Mouse (Mus musculus) urinary bladder, postnatal 10 days (tissue): ENCODE data around the gene Gm10447.
A peak's percentile ranks its signal among the peaks of the same experiment; 100 is the strongest.

ENCODE experiments used
- DNase-seq: peaks from one replicate; pipeline ENCODE4 v3.0.0; 2022; ENCODE audit warnings: low spot score

The Gm10447 gene

DNA sequence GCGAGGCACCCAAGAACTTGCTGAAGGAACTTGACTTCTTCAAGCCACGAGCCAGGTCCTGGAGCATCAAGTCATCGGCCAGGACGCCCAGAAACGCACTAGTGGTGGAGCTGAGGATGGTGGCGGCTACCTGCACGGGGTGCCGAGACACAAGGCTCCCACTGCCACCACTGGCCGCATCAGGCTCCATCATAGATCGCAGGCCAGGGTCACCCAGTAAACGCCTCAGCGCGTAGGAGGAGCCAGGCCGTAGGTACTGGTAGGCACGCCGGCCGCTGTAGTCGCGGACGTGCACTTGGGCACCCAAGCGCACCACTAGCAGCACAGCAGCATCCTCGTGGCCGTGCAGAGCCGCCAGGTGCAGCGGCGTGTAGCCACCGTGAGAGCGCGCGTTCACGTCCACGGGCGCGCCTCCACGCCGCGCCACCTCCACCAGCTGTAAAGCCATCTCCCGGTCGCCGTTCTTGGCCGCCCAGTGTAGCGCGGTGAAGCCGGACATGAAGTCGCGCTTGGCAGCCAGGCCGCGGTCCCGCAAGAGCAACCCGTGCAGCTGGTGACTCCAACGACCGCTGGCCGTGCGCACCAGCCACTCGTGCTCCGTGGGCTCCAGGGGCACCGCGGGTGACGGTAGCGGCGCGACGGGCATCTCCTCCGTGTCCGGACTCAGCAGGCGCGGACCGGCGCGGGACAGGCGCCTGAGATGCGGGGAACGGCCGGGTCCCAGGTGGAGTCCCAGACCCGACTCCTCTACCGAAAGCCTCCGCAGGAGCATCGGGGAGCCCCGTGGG is 21.7 kb upstream of the Gm10447 start:
- DNase-seq = no peak

DNA sequence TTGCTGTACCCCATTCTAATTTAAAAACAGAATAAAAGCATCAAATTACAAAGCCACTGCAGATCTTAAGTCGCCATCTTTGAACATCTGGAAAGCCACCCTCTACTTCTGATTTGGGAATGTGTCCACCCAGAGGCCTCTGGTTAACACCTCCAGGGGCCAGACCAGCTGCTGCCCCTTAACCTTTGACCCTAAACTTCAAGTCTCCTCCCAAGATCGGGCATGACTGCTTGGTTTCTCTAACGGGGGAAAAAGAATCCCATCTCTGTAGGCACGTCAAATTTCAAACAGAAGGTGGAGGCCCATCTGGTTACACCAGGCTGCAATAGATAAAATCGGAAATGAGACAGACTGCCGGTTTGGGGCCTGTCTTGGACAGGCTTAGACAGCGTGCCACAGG is 20.9 kb upstream of the Gm10447 start:
- DNase-seq = no peak

GRCm38 (mm10) chr11:53475620-53476019 is 18.7 kb upstream of the Gm10447 start:
- DNase-seq = no peak

DNA sequence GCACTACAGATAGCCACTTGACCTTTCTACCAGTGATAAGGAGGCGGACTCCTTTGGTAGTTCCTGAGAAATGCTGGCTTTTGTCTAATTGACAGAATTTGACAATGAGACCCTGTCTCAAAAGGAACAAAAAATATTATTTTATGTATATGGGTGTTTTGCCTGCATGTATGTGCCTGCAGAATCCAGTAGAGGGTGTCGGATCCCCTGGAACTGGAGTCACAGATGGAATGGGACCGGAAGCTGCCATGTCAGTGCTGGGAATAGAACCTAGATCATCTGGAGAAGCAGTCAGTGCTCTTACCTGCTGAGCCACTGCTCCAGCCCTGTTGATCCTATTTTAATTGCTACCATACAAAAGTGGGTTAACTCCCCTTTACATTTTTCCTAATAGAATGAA is 15.8 kb upstream of the Gm10447 start:
- DNase-seq = no peak

DNA sequence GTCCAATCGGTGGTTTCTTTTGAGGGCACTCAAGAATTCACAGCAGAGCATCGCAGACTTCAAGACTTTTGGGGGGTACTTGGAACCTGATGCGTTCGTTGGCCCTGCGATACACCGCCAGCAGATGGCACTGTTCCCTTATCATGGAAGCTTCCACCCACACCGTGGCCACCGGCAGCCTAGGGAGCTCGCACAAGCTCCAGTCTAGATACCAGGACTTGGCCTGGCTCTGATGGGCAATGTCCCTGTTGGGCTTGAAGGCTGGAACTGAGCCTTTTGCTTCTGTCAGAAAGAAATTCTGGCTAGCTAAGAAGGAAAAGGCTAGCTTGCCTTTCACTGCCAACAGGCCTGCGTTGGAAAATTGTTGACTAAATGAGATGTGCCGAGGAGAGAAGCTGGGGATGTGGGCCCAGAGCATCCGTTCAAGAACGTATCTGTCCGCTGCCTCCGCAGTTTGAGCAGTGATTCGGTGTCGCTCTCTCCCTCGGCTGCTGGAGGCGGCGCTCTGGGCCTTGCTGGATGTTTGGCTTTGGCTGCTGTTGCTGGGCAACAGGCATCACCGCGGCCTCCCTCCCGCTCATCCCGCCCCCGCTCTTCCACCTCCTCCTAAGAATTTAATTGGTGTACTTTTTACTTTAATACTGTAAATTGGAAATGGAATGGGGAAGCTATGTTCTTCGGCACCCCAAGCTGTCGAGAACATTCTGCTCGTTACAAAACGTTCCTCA is 13.2 kb upstream of the Gm10447 start, which contains the start of gene Gm9837:
TSS of gene Gm9837 (minus strand) at position 512 of the 728 bp plus-strand sequence.
- DNase-seq = peak; percentile 65

GRCm38 (mm10) chr11:53469294-53469967 is 12.5 kb upstream of the Gm10447 start:
- DNase-seq = no peak

- DNase-seq = no peak
Observed at GRCm38 (mm10) chr11:53466231-53466971, 9.5 kb upstream of the Gm10447 start.

DNA sequence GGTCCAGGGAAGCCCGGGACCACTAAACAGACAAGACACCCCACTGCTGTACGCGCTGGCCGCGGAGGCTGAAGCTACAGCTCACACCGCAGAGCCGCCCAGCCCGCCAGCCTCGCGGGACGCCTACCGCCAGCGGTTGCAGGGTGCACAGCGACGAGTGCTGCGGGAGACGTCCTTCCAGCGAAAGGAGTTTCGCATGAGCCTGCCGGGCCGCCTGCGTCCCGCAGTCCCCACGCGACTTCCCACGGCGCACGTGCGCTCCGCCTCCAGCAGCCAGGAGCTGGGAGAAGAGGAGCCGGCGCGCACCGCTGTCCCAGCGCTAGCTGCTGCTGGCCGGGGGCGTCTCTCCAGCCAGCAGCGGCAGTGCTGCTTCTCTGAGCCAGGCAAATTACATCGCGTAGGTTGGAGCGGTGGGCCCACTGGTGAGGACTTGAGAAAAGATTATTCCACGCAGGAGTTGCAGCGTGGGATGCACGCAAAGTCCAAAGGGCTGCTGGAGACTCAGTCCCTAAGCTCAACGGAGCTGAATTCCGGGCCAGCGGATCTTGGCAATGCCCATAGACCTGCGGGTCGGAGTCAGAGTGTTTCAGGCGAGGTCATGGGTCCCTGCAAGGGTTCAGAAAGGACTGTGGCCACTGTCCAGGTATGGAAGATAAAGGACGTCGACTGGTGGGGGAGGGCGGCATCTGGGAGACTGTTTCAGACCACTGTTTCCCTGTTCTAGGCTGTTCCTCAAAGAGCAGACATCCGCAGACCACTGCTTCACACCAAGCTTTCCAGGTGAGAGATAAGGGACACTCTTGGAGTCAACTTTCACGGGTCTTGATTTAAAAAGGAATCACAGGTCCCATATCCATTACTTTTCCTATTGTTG is 6.9 kb upstream of the Gm10447 start:
- DNase-seq = no peak

- DNase-seq = no peak
Observed at GRCm38 (mm10) chr11:53461727-53462126, 4.8 kb upstream of the Gm10447 start.

DNA sequence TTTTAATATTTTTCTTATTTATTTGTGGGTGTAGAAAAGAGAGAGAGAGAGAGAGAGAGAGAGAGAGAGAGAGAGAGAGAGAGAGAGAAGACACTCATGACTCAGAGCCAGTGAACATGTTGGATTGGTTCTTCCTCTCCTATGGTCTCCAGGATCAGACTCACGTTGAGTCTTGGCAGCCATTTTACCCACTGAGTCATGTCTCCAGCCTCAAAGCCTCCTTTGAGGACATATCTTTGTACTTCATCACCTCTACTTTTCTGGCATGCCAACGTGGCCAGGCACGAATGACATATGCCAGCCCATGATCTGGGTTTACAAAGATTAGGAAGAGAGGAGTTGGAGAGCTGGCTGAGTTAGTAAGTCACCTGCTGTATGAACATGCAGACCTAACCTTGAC is 3.3 kb upstream of the Gm10447 start:
- DNase-seq = no peak

DNA sequence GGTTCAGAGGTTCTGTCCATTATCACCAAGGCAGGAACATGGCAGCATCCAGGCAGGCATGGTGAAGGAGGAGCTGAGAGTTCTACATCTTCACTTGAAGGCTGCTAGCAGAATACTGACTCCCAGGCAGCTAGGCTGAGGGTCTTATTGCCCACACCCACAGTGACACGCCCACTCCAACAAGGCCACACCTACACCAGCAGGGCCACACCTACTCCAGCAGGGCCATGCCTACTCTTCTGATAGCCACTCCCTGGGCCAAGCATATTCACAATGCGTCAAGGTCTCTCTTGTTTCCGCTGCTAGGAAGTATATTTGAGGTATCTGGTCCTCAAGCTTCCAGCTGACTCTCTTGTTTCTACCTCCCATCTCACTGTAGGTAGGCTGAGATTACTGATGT is 2.1 kb upstream of the Gm10447 start:
- DNase-seq = no peak

DNA sequence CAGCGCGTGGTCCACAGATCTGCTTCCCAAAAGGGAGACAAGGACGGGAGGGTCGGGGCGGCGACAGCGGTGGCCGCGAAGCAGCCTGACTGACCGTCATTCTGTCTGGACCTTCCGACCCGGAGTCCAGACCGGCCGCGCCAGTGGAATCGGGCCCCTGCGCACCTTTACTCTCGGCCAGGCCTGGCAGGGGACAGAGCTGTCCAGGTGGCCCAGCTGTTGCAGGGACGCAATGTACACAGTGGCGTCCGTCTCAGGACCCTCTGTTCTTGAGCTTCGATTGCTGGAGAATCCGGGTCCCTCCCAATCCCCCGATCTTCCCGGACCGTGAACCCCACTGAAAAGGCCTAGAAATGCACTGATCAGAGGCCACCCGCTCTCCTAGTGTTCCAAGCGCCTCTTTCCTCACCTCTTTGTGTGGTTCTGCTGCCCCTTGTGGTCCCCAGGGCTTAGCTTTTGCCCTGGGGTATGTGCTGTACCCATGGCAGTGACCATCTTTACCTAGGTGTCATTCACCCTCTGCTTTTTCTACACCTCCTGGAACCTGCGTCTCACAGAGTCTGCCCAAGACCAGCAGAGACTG is 553 bp upstream of the Gm10447 start:
- DNase-seq = no peak

GRCm38 (mm10) chr11:53453031-53453430 is 3.9 kb downstream of the Gm10447 start:
- DNase-seq = no peak

GRCm38 (mm10) chr11:53452396-53452795 is 4.5 kb downstream of the Gm10447 start:
- DNase-seq = no peak

- no peak for DNase-seq
Observed at GRCm38 (mm10) chr11:53451361-53451760, 5.5 kb downstream of the Gm10447 start.

- DNase-seq = no peak
Observed at GRCm38 (mm10) chr11:53450070-53450705, 6.7 kb downstream of the Gm10447 start.

DNA sequence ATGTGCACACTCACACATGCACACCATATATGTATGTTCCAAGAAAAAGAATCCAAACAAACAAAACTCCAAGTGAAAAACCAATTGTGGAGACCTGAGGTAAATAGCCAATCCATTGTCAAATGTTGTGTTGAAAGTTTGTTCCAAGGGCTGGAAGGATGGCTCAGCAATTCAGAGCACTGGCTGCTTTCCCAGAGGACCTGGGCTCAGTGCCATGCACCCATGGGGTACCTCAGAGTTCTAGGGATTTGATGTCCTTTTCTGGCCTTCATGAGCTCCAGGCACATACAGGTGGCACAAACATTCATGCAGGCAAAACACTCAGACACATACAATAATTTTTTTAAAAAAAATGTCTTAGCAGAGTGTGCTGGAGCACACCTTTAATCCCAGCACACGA is 8.4 kb downstream of the Gm10447 start:
- no peak for DNase-seq

- DNase-seq = no peak
Observed at GRCm38 (mm10) chr11:53447996-53448395, 8.9 kb downstream of the Gm10447 start.

- DNase-seq = no peak
Observed at GRCm38 (mm10) chr11:53446183-53446582, 10.7 kb downstream of the Gm10447 start.

- no peak for DNase-seq
Observed at GRCm38 (mm10) chr11:53445562-53445961, 11.3 kb downstream of the Gm10447 start.
